Mouse (Mus musculus): ENCODE measurements at regions not wholly inside any gene's neighbourhood (a gene's known extent, or its start where the extent isn't known, plus 50 kb on each side); places are given as distances from the start of the nearest gene placed in this dataset.
"Not testable (repeated sequence)": the region's sequence is repeated elsewhere in the genome, so short reads cannot be mapped to it uniquely, and the experiment has no call there.

GRCm38 (mm10) chr6:14632837-14633236 is 122.2 kb downstream of the Ppp1r3a start:
- DNase-seq, result no peak

- DNase-seq, result no peak
Observed at GRCm38 (mm10) chr6:14631719-14632445, 123.2 kb downstream of the Ppp1r3a start.

- no peak for DNase-seq
Observed at GRCm38 (mm10) chr6:14616629-14617028, 138.4 kb downstream of the Ppp1r3a start.

GRCm38 (mm10) chr6:14608076-14608475 is 147.0 kb downstream of the Ppp1r3a start:
- no peak for DNase-seq

- DNase-seq, result no peak
Observed at GRCm38 (mm10) chr6:14600543-14601249, 154.4 kb downstream of the Ppp1r3a start.

- no peak for DNase-seq
Observed at GRCm38 (mm10) chr6:14596880-14597466, 158.1 kb downstream of the Ppp1r3a start.

GRCm38 (mm10) chr6:14585827-14586226 is 169.2 kb downstream of the Ppp1r3a start:
- no peak for DNase-seq

- DNase-seq, result no peak
Observed at GRCm38 (mm10) chr6:14583829-14584228, 171.2 kb downstream of the Ppp1r3a start.

- no peak for DNase-seq
Observed at GRCm38 (mm10) chr6:14574607-14575006, 180.5 kb downstream of the Ppp1r3a start.

- DNase-seq, result no peak
Observed at GRCm38 (mm10) chr6:14573001-14573400, 182.1 kb downstream of the Ppp1r3a start.

- no peak for DNase-seq
Observed at GRCm38 (mm10) chr6:14540333-14540732, 214.7 kb downstream of the Ppp1r3a start.

- DNase-seq, result no peak
Observed at GRCm38 (mm10) chr6:14529096-14529495, 226.0 kb downstream of the Ppp1r3a start.

- DNase-seq, result no peak
Observed at GRCm38 (mm10) chr6:14528564-14528963, 226.5 kb downstream of the Ppp1r3a start.

GRCm38 (mm10) chr6:14522742-14523141 is 232.3 kb downstream of the Ppp1r3a start:
- DNase-seq, result no peak

- DNase-seq, result no peak
Observed at GRCm38 (mm10) chr6:14521321-14521720, 233.8 kb downstream of the Ppp1r3a start.

GRCm38 (mm10) chr6:14504171-14504570 is 250.9 kb downstream of the Ppp1r3a start:
- peak; percentile 5 for DNase-seq

- no peak for DNase-seq
Observed at GRCm38 (mm10) chr6:14500663-14501062, 254.4 kb downstream of the Ppp1r3a start.

GRCm38 (mm10) chr6:14499882-14500281 is 255.2 kb downstream of the Ppp1r3a start:
- not testable (repeated sequence) for DNase-seq

GRCm38 (mm10) chr6:14486642-14487041 is 268.4 kb downstream of the Ppp1r3a start:
- DNase-seq, result not testable (repeated sequence)

GRCm38 (mm10) chr6:14456394-14456793 is 298.7 kb downstream of the Ppp1r3a start:
- no peak for DNase-seq

GRCm38 (mm10) chr6:14453321-14453720 is 301.8 kb downstream of the Ppp1r3a start:
- not testable (repeated sequence) for DNase-seq

- DNase-seq, result no peak
Observed at GRCm38 (mm10) chr6:14431751-14432150, 323.3 kb downstream of the Ppp1r3a start.

GRCm38 (mm10) chr6:14409772-14410171 is 345.3 kb downstream of the Ppp1r3a start:
- peak; percentile 8 for DNase-seq

- DNase-seq, result no peak
Observed at GRCm38 (mm10) chr6:14407754-14408153, 347.3 kb downstream of the Ppp1r3a start.

All from cerebellum, adult 11 months (tissue).